Mouse (Mus musculus) R1 (cell line): ENCODE measurements around the gene Rpl41.
"Not testable (repeated sequence)": the region's sequence is repeated elsewhere in the genome, so short reads cannot be mapped to it uniquely, and the experiment has no call there.

Experiments used
- DNase-seq: peaks from one replicate; pipeline ENCODE4 v3.0.0-alpha.2; 2018; ENCODE audit warnings: low read depth, low spot score

Gene Rpl41

GRCm38 (mm10) chr10:128556286-128556685, 7.2 kb upstream of the Rpl41 start:
- peak; percentile 82 for DNase-seq

- DNase-seq = not testable (repeated sequence)
These were observed 6.5 kb upstream of the Rpl41 start for GRCm38 (mm10) chr10:128555567-128555966.

GRCm38 (mm10) chr10:128550144-128550823, 1.2 kb upstream of the Rpl41 start:
- DNase-seq = not testable (repeated sequence)

GRCm38 (mm10) chr10:128549682-128550057, 565 bp upstream of the Rpl41 start:
- not testable (repeated sequence) for DNase-seq

- DNase-seq = peak; percentile 44
These were observed 884 bp downstream of the Rpl41 start for GRCm38 (mm10) chr10:128548051-128548791.

- DNase-seq = peak; percentile 99
These were observed 1.6 kb downstream of the Rpl41 start, which contains the start of gene Zc3h10 for GRCm38 (mm10) chr10:128547361-128548032. Zc3h10 (minus strand) TSS chr10:128547774.

GRCm38 (mm10) chr10:128546787-128547186, 2.3 kb downstream of the Rpl41 start:
- no peak for DNase-seq

GRCm38 (mm10) chr10:128546361-128546760, 2.7 kb downstream of the Rpl41 start:
- DNase-seq = peak; percentile 89

GRCm38 (mm10) chr10:128545570-128545898, 3.6 kb downstream of the Rpl41 start:
- no peak for DNase-seq

- DNase-seq = no peak
These were observed 4.2 kb downstream of the Rpl41 start for GRCm38 (mm10) chr10:128544674-128545569.

GRCm38 (mm10) chr10:128544151-128544657, 4.9 kb downstream of the Rpl41 start:
- no peak for DNase-seq

GRCm38 (mm10) chr10:128543100-128543499, 6.0 kb downstream of the Rpl41 start:
- DNase-seq = no peak

- DNase-seq = peak; percentile 89
These were observed 10.7 kb downstream of the Rpl41 start for GRCm38 (mm10) chr10:128538340-128538870.

- DNase-seq = peak; percentile 96
These were observed 12.7 kb downstream of the Rpl41 start for GRCm38 (mm10) chr10:128536266-128536940.

GRCm38 (mm10) chr10:128535624-128536265, 13.4 kb downstream of the Rpl41 start:
- no peak for DNase-seq

GRCm38 (mm10) chr10:128535206-128535605, 13.9 kb downstream of the Rpl41 start:
- DNase-seq = peak; percentile 38

- DNase-seq = no peak
These were observed 22.4 kb downstream of the Rpl41 start for GRCm38 (mm10) chr10:128526366-128527356.

- DNase-seq = peak; percentile 100
These were observed 23.3 kb downstream of the Rpl41 start, which contains the start of gene Esyt1 for GRCm38 (mm10) chr10:128525671-128526308. Esyt1 (minus strand) TSS chr10:128525871.
